Mouse (Mus musculus) ES-Bruce4 (cell line): ENCODE data around the gene Malrd1.
A peak's percentile ranks its signal among the peaks of the same experiment; 100 is the strongest.

ENCODE experiments used
- CTCF ChIP-seq: IDR thresholded peaks from one replicate; pipeline ENCODE4 v1.8.1; 2011; ENCODE audit warnings: low read depth, low read length
- EP300 ChIP-seq: IDR thresholded peaks from 2 replicates; pipeline ENCODE4 v1.6.1; 2011; ENCODE audit warnings: low read depth, low read length; ENCODE audit not compliant: insufficient read depth
- POLR2A ChIP-seq: IDR thresholded peaks from one replicate; pipeline ENCODE4 v1.8.1; 2011; ENCODE audit warnings: low read length; ENCODE audit not compliant: insufficient read depth

DNA sequence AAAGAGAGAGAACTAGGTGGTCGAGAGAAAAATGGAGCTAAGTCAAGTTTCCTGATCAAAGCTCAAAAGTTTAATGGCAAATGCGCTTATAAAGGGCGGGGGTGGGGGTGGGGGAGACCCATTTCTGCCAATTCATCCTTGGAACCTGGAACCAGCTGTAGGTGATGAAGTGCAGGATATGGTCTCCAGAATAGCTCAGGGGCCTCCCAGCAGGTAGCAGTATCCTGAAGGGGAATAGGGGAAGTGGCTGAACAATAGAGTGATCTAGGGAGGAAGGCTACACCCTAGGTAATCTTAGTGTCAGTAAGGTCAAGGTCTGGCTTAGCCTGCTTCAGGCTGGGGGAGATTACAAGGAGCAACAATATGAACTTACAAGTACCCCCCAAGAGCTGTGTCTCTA lies 506.5 kb downstream of the Malrd1 start:
- TF ChIP-seq CTCF (no peak), EP300 (peak; percentile 63; the same call in 1 of the 2 replicates), POLR2A (no peak)
